Mouse (Mus musculus): ENCODE measurements around the gene B3gnt8.

Gene B3gnt8

DNA sequence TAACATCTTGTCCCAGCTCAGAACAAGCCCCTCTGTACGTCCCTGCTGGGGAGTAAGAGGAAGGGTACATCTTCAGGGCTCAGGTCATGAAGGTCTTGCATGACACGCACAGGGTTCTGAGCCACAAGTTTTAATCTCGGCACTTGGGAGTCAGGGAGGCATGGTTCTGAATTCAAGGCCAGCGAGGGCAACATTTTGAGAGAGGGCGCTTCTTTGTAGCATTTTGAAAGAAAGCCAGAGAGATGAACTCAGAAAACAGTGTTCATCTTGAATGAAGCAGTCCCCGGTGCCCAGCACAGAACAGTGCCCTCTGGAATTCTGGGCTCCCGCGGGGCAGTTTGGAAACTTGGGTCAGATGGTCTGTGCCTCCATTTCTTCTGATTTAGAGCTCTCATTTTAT, 39.9 kb downstream of the B3gnt8 start:
- DNase-seq (ENCODE audit: low spot score), result no peak

GRCm38 (mm10) chr7:25669158-25669557, 42.7 kb downstream of the B3gnt8 start:
- DNase-seq (ENCODE audit: low spot score), result no peak

GRCm38 (mm10) chr7:25669631-25670030, 43.2 kb downstream of the B3gnt8 start:
- DNase-seq (ENCODE audit: low spot score), result no peak

DNA sequence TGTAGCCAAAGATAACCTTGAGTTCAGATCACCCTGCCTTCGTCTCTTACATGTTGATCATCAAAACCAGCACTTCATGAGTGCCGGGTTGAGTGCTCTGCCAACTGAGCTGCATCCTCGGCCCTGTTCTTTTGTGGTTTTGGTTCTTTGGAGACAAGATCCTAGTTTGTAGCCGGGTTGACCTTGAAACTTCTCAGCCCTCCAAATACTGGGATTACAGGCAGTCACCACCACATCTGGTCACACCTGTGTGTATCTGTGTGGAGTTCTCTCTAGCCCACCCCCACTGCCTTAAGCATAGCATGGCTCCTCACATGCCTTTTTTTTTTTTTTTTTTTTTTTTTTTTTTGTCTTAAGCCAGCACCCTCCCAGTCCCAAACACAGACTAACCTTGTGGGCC, 43.6 kb downstream of the B3gnt8 start:
- DNase-seq (ENCODE audit: low spot score), result no peak

GRCm38 (mm10) chr7:25671686-25672085, 45.2 kb downstream of the B3gnt8 start:
- no peak for DNase-seq (ENCODE audit: low spot score)

DNA sequence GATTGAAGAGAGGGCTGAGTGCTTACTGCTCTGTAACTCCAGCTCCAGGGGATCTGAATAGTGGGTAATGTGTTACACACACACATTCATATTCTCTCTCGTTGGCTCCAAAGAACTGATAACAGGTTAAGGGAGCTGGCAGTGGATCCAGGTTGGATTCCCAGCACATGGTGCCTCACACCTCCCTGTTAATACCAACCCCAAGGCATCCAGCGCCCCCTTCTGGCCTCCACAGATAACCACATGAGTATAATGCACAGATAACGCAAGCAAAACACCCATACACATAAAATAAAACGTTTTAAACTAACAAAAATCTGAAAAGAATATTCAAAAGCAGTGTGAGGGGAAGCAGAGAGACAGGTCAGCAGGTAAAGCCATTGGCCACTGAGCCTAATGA, 46.0 kb downstream of the B3gnt8 start:
- DNase-seq (ENCODE audit: low spot score), result no peak

GRCm38 (mm10) chr7:25674297-25674696, 47.8 kb downstream of the B3gnt8 start:
- no peak for DNase-seq (ENCODE audit: low spot score)

DNA sequence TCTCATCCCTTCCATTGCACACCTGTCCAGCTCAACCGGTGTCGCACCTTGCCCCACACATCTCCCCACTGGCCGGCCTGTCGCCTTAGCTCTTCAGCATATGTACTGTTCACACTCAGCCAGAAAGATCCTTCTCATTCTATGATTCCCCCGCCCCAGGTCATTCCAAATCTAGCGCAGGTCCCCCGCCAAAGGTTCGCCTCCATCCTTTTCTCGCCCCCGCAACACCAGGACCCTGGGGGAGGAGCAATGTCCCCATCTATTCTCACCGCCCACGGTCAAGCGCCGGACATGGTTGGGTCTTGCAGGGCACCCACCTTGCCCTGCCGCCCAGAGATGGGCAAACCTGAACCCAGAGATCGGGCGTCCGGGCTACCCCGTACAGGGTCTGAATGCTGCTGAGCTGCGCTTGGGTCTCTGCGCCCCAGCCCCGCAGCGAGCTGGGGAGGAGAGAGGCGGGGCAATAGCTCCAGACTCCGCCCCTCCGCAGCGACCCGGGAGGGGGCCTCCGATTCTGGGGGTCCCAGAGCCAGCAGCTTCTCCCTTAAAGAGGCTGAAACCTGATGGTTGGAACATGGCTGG, 48.4 kb downstream of the B3gnt8 start, which contains the start of gene Tmem91:
Gene Tmem91, minus strand, starts transcription at position 448 of the 582 bp plus-strand sequence.
- no peak for DNase-seq (ENCODE audit: low spot score)

GRCm38 (mm10) chr7:25675405-25675804, 49.0 kb downstream of the B3gnt8 start:
- no peak for DNase-seq (ENCODE audit: low spot score)

- peak; percentile 48 for DNase-seq (ENCODE audit: low spot score)
Measured at GRCm38 (mm10) chr7:25676085-25676781, 49.8 kb downstream of the B3gnt8 start.

DNA sequence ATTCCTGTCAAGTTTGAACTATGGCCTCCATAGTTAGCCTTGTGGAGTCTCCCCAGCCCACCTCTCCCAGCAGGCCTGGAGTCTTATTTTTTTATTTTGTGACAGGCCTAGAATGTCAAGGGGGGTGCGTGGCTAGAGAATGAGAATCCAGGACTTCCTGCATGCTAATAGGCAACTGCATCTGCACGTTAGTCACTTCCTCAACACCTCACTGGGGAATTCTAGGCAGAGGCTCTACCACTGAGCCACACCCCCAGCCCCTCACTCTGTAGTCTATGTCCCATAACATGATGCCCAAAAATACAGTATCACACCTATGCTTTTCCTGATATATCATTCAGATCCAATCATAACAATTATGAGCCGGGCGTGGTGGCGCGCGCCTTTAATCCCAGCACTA, 50.6 kb downstream of the B3gnt8 start:
- DNase-seq (ENCODE audit: low spot score), result no peak

DNA sequence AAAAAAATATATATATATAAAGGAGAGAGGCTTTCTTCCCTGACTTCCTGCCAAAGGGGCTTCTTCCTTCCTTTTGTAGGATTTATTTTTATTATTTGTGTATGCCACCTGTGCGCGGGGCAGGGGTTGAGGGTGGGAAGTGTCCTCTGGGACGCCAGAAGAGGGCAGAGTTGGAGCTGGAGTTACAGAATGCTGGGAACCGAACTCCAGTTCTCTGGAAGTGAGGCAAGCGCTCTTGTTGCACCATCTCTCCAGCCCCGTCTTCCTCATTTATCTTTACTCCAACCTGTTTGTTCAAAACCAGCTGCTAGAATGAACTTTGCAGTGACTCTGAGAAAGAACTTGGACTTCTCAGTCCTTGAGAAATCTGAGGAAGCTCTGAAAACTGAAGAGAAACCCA, 53.5 kb downstream of the B3gnt8 start:
- DNase-seq (ENCODE audit: low spot score), result no peak

DNA sequence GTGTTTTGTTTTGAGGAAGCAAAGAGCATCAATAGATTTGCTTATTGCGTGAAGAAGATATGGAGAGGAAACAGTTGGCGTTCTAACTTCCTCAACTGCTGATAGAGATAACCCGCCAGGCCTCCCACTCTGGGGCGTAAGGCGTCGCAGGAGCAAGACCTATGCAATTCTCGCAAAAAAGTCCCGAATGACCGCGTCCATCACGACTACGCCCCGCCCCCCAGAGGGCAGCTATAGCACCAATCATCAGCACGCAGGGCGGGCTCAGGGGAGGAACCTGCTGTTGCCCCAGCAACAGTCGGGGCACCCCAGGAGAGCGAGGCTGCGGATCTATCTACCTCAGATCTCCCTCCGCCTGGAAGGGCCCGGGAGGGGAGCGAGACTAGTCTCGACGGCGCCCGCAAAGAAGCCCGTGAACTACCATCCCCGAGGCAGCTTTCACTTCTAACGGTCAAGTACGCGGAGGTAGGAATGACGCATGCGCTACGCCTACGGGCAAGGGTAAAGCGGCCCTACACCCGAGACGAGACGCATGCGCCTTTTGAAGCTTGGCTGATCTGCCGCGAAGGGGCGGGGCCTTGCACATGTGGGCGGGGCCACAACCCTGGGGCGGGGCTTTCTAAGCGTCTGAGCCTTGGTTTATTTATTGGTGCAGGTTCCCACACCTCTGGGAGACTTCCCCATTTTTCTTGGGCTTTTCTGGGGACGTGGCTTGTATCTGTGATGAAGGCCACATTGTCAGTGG, 54.2 kb downstream of the B3gnt8 start, which contains the start of gene B9d2:
Gene B9d2, plus strand, starts transcription at position 267 of the 745 bp plus-strand sequence.
- peak; percentile 98 for DNase-seq (ENCODE audit: low spot score)

- no peak for DNase-seq (ENCODE audit: low spot score)
Measured at GRCm38 (mm10) chr7:25681341-25682231, 55.1 kb downstream of the B3gnt8 start.

GRCm38 (mm10) chr7:25683474-25684180, 57.2 kb downstream of the B3gnt8 start:
- no peak for DNase-seq (ENCODE audit: low spot score)

GRCm38 (mm10) chr7:25684659-25685058, 58.2 kb downstream of the B3gnt8 start:
- DNase-seq (ENCODE audit: low spot score), result no peak

Data from urinary bladder, postnatal 25 days (tissue).